Mouse (Mus musculus) CH12.LX (cell line): Measurements from ENCODE around the gene Glb1. TPM values are rescaled to one million over a fixed set of nuclear protein-coding genes. Genes with fewer than 3 reads are reported as not detected.

Experiments used
- DNase-seq: peaks from one replicate; pipeline ENCODE4 v3.0.0-alpha.2; 2013; ENCODE audit errors: extremely low read depth
- H3K27ac ChIP-seq: 2 replicates; pipeline ENCODE4 v1.5.1; 2012; ENCODE audit warnings: low read depth, mild to moderate bottlenecking, control low read depth, moderate library complexity; ENCODE audit not compliant: insufficient read depth
- H3K27me3 ChIP-seq: replicated peaks from 2 replicates; pipeline ENCODE3; 2012; ENCODE audit warnings: inconsistent platforms
- H3K36me3 ChIP-seq, 2 experiments: replicated peaks in 1 of 2; 2 replicates each; pipeline versions ENCODE3 to v1.6.1; 2012; ENCODE audit warnings: inconsistent platforms in 1 of 2, low read length in 1 of 2, mild to moderate bottlenecking in 1 of 2, mixed read lengths in 1 of 2, moderate library complexity in 1 of 2; ENCODE audit not compliant: control insufficient read depth in 1 of 2, insufficient read depth in 1 of 2
- H3K4me1 ChIP-seq, 2 experiments: 2 replicates each; pipeline ENCODE4 v1.6.1; 2012; ENCODE audit warnings: inconsistent platforms in 1 of 2, moderate library complexity in 1 of 2; ENCODE audit not compliant: insufficient read depth in 2 of 2, control insufficient read depth in 1 of 2
- H3K4me2 ChIP-seq: 2 replicates; pipeline ENCODE4 v1.6.1; 2012; ENCODE audit warnings: low read depth, mild to moderate bottlenecking, control low read depth; ENCODE audit not compliant: poor library complexity, insufficient read depth, severe bottlenecking
- H3K4me3 ChIP-seq, 3 experiments: fragments of 150-350 bp in 1 of 3; sonication (generic) in 1 of 3; replicated peaks in 1 of 3; 2 replicates each; pipeline versions ENCODE3 to v1.5.1; 2011 to 2012; ENCODE audit warnings: low read depth in 2 of 3, low read length in 2 of 3, mild to moderate bottlenecking in 2 of 3, moderate library complexity in 2 of 3, control low read depth in 1 of 3, improper control_type of control experiment in 1 of 3, inconsistent platforms in 1 of 3, mixed read lengths in 1 of 3; ENCODE audit not compliant: poor library complexity in 1 of 3
- H3K79me2 ChIP-seq: replicated peaks from 2 replicates; pipeline ENCODE4 v1.6.1; 2012; ENCODE audit warnings: mild to moderate bottlenecking, moderate library complexity; ENCODE audit not compliant: control insufficient read depth, poor library complexity, insufficient read depth, severe bottlenecking; ENCODE audit errors: extremely low read depth
- H3K9ac ChIP-seq: 2 replicates; pipeline ENCODE4 v1.6.1; 2012; ENCODE audit warnings: low read depth, mild to moderate bottlenecking, control low read depth, moderate library complexity; ENCODE audit not compliant: insufficient read depth
- H3K9me3 ChIP-seq: replicated peaks from 2 replicates; pipeline ENCODE3; 2012; ENCODE audit warnings: low read length, inconsistent platforms, mixed read lengths
- CHD1 ChIP-seq: IDR thresholded peaks from 2 replicates; pipeline ENCODE4 v1.6.1; 2012; ENCODE audit warnings: low read depth, low read length, improper control_type of control experiment, inconsistent platforms
- CTCF ChIP-seq, 2 experiments: IDR thresholded peaks in 1 of 2; conservative IDR thresholded peaks in 1 of 2; 2 replicates each; pipeline ENCODE4 v1.5.1; 2011 to 2012; ENCODE audit warnings: low read depth in 2 of 2, low read length in 2 of 2, improper control_type of control experiment in 1 of 2, inconsistent platforms in 1 of 2, mild to moderate bottlenecking in 1 of 2, moderate library complexity in 1 of 2
- ETS1 ChIP-seq: conservative IDR thresholded peaks from 2 replicates; pipeline ENCODE4 v1.6.1; 2012; ENCODE audit warnings: low read depth, mild to moderate bottlenecking, inconsistent platforms, low read length, improper control_type of control experiment, moderate library complexity
- GABPA ChIP-seq: IDR thresholded peaks from 2 replicates; pipeline ENCODE4 v1.6.1; 2012; ENCODE audit warnings: low read depth, low read length, improper control_type of control experiment, inconsistent platforms; ENCODE audit not compliant: insufficient replicate concordance
- MAFK ChIP-seq: IDR thresholded peaks from 2 replicates; pipeline ENCODE4 v1.6.1; 2011; ENCODE audit warnings: low read length, improper control_type of control experiment; ENCODE audit not compliant: insufficient replicate concordance
- MAZ ChIP-seq: IDR thresholded peaks from 2 replicates; pipeline ENCODE4 v1.6.1; 2012; ENCODE audit warnings: low read depth, mild to moderate bottlenecking, inconsistent platforms, low read length, improper control_type of control experiment, moderate library complexity
- MYC ChIP-seq: IDR thresholded peaks from 2 replicates; pipeline ENCODE4 v1.6.1; 2011; ENCODE audit warnings: low read depth, mild to moderate bottlenecking, improper control_type of control experiment, low read length
- PAX5 ChIP-seq: IDR thresholded peaks from 2 replicates; pipeline ENCODE4 v1.6.1; 2012; ENCODE audit warnings: low read length, inconsistent platforms, mixed read lengths
- POLR2A ChIP-seq: IDR thresholded peaks from 2 replicates; pipeline ENCODE4 v1.6.1; 2011; ENCODE audit warnings: low read depth, mild to moderate bottlenecking, improper control_type of control experiment, low read length
- RCOR1 ChIP-seq: conservative IDR thresholded peaks from 2 replicates; pipeline ENCODE4 v1.6.1; 2012; ENCODE audit warnings: low read depth, mild to moderate bottlenecking, inconsistent platforms, low read length, improper control_type of control experiment
- SIN3A ChIP-seq: IDR thresholded peaks from 2 replicates; pipeline ENCODE4 v1.6.1; 2012; ENCODE audit warnings: low read length, improper control_type of control experiment, inconsistent platforms
- TBP ChIP-seq: conservative IDR thresholded peaks from 2 replicates; pipeline ENCODE4 v1.6.1; 2011; ENCODE audit warnings: low read depth, low read length, improper control_type of control experiment
- UBTF ChIP-seq: IDR thresholded peaks from 2 replicates; pipeline ENCODE4 v1.6.1; 2012; ENCODE audit warnings: low read depth, mild to moderate bottlenecking, inconsistent platforms, low read length, improper control_type of control experiment, moderate library complexity
- USF2 ChIP-seq: conservative IDR thresholded peaks from 2 replicates; pipeline ENCODE4 v1.6.1; 2011; ENCODE audit warnings: low read depth, low read length, improper control_type of control experiment
- ZC3H11A ChIP-seq: IDR thresholded peaks from 2 replicates; pipeline ENCODE4 v1.6.1; 2012; ENCODE audit warnings: low read depth, mild to moderate bottlenecking, inconsistent platforms, low read length, improper control_type of control experiment
- ZKSCAN1 ChIP-seq: IDR thresholded peaks from 2 replicates; pipeline ENCODE4 v1.6.1; 2012; ENCODE audit warnings: low read depth, inconsistent platforms, low read length, improper control_type of control experiment, borderline replicate concordance
- dilution Hi-C: fragments of 300-500 bp; cut with MboI; formaldehyde crosslinking; loops from 2 replicates; pipeline ENCODE4 v1.14.3; 2020; ENCODE audit warnings: low sequenced_read_pairs; ENCODE audit not compliant: extremely low pct_unique_long_range_greater_than_20kb, extremely low pct_ligation_motif_present
- in situ Hi-C: fragments of 300-500 bp; cut with MboI; formaldehyde crosslinking; loops from 3 replicates; pipeline ENCODE4 v1.14.3; 2019; ENCODE audit warnings: low sequenced_read_pairs, low pct_ligation_motif_present, low pct_unique_long_range_greater_than_20kb, mixed read lengths
- polyA plus RNA-seq: library from polyadenylated mRNA; unstranded; fragments of >175 nt; gene quantifications from 2 replicates; pipeline ENCODE4 v1.2.1, GENCODE M21; 2012; ENCODE audit warnings: low read depth; ENCODE audit not compliant: insufficient read length
- total RNA-seq, 2 experiments: library from RNA; depleted of rRNA; stranded (reverse); fragments of 300-350 nt in 1 of 2; fragments of >200 nt in 1 of 2; gene quantifications; 2 replicates each; pipeline ENCODE4 v1.2.3; 2012 to 2014

Gene Glb1
- total and polyA plus RNA-seq, 3 experiments: 25.7 to 40.7 (median 35.4) TPM

- Histone ChIP-seq H3K4me1 (peaks cover 9 to 24% of the 10 kb centered on the region in 2 experiments), H3K9ac (no peak within 1 kb of the TSS), H3K27ac (no peak within 1 kb of the TSS), H3K79me2 (no peaks in the 10 kb centered on the region), H3K4me2 (no peak within 1 kb of the TSS), H3K36me3 (no peaks in the 10 kb centered on the region), H3K9me3 (peaks cover 2% of the 10 kb centered on the region), H3K27me3 (no peaks in the 10 kb centered on the region), H3K4me3 (no peak within 1 kb of the TSS)
- dilution Hi-C loops: no loop called here
- no peak for DNase-seq
- TF ChIP-seq ETS1 (no peak), SIN3A (no peak), POLR2A (no peak), MAZ (no peak), TBP (no peak), ZKSCAN1 (no peak), MAFK (no peak), UBTF (no peak)
- in situ Hi-C loops: no loop called here
Observed at GRCm38 (mm10) chr9:114504816-114505215, 103.9 kb downstream of the Glb1 start, which contains the start of gene Ccr4. Gene Ccr4 (minus strand): TSS chr9:114504916.

DNA sequence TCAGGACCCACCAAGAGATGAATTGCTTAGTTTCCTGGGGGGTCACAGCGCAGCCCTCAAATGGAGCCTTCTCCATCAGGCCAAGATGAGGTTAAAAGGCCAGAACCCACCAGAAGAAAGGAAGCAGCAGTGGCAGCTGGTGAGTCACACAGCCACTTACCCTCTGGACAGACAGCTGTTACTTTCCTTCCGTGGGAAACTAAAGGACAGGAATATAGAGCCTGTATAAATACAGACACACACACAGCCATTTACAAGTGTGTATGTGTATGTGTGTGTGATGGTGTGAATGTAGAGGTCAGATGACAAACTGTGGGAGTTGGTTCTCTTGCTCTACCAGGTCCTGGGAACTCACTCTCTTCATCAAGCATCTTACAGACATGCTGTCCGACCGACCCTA, 105.7 kb downstream of the Glb1 start:
- Histone ChIP-seq H3K4me1 (peaks cover 9 to 19% of the 10 kb centered on the region in 2 experiments), H3K4me3 (no peak overlapping the region), H3K27ac (no peak overlapping the region), H3K79me2 (no peaks in the 10 kb centered on the region), H3K27me3 (no peaks in the 10 kb centered on the region), H3K9ac (no peak overlapping the region), H3K4me2 (no peak overlapping the region), H3K36me3 (no peaks in the 10 kb centered on the region), H3K9me3 (no peaks in the 10 kb centered on the region)
- dilution Hi-C loops: no loop called here
- no peak for TF ChIP-seq CTCF (conservative IDR thresholded peaks at IDR 0.05 in 1 of 2, IDR thresholded peaks at IDR 0.05 in 1 of 2; ENCODE audit: low read depth in 2 of 2, low read length in 2 of 2)
- no peak for TF ChIP-seq USF2
- TF ChIP-seq CHD1: no peak
- no peak for TF ChIP-seq MYC
- TF ChIP-seq PAX5: no peak
- TF ChIP-seq RCOR1: no peak
- no peak for TF ChIP-seq ZC3H11A
- no peak for TF ChIP-seq GABPA
- in situ Hi-C loops: no loop called here
- DNase-seq: no peak
